Mouse (Mus musculus) MEL (cell line): ENCODE data around the gene Cdc42ep3.

ENCODE experiments used
- CTCF ChIP-seq, 3 experiments: IDR thresholded peaks in 2 of 3; conservative IDR thresholded peaks in 1 of 3; 2 replicates each; pipeline ENCODE4 v1.5.1; 2011 to 2012; ENCODE audit warnings: low read length in 3 of 3, low read depth in 2 of 3, mild to moderate bottlenecking in 2 of 3, improper control_type of control experiment in 1 of 3, inconsistent platforms in 1 of 3, mixed read lengths in 1 of 3, moderate library complexity in 1 of 3; ENCODE audit not compliant: control insufficient read depth in 1 of 3, insufficient read depth in 1 of 3, poor library complexity in 1 of 3, severe bottlenecking in 1 of 3
- EP300 ChIP-seq, 2 experiments: IDR thresholded peaks; 2 replicates each; pipeline ENCODE4 v1.6.1; 2011; ENCODE audit warnings: improper control_type of control experiment in 2 of 2, low read length in 2 of 2, low read depth in 1 of 2, mild to moderate bottlenecking in 1 of 2
- ETS1 ChIP-seq: IDR thresholded peaks from 2 replicates; pipeline ENCODE4 v1.6.1; 2012; ENCODE audit warnings: low read depth, mild to moderate bottlenecking, inconsistent platforms, low read length, improper control_type of control experiment, moderate library complexity
- GATA1 ChIP-seq: IDR thresholded peaks from 2 replicates; pipeline ENCODE4 v1.6.1; 2011; ENCODE audit warnings: low read depth, low read length, improper control_type of control experiment
- JUND ChIP-seq: IDR thresholded peaks from 2 replicates; pipeline ENCODE4 v1.6.1; 2011; ENCODE audit warnings: low read depth, mild to moderate bottlenecking, improper control_type of control experiment, low read length
- NELFE ChIP-seq: IDR thresholded peaks from 2 replicates; pipeline ENCODE4 v1.6.1; 2011; ENCODE audit warnings: low read depth, low read length, improper control_type of control experiment
- POLR2A ChIP-seq, 2 experiments: IDR thresholded peaks; 2 replicates each; pipeline ENCODE4 v1.6.1; 2011 to 2012; ENCODE audit warnings: low read length in 2 of 2, mild to moderate bottlenecking in 2 of 2, control low read depth in 1 of 2, improper control_type of control experiment in 1 of 2, low read depth in 1 of 2, moderate library complexity in 1 of 2; ENCODE audit not compliant: control insufficient read depth in 1 of 2, insufficient read depth in 1 of 2, poor library complexity in 1 of 2
- POLR2AphosphoS2 ChIP-seq: IDR thresholded peaks from 2 replicates; pipeline ENCODE4 v1.6.1; 2011; ENCODE audit warnings: low read length, improper control_type of control experiment
- RCOR1 ChIP-seq: IDR thresholded peaks from 2 replicates; pipeline ENCODE4 v1.6.1; 2012; ENCODE audit warnings: low read depth, mild to moderate bottlenecking, inconsistent platforms, low read length, improper control_type of control experiment
- SMC3 ChIP-seq: IDR thresholded peaks from 2 replicates; pipeline ENCODE4 v1.6.1; 2011; ENCODE audit warnings: low read depth, low read length, improper control_type of control experiment
- TBP ChIP-seq: IDR thresholded peaks from 2 replicates; pipeline ENCODE4 v1.8.0; 2011; ENCODE audit warnings: low read depth, low read length, improper control_type of control experiment
- ZMIZ1 ChIP-seq: IDR thresholded peaks from 2 replicates; pipeline ENCODE4 v1.6.1; 2012; ENCODE audit warnings: low read depth, mild to moderate bottlenecking, inconsistent platforms, low read length, improper control_type of control experiment, moderate library complexity
- ZNF384 ChIP-seq: IDR thresholded peaks from 2 replicates; pipeline ENCODE4 v1.6.1; 2012; ENCODE audit warnings: low read depth, mild to moderate bottlenecking, inconsistent platforms, low read length, improper control_type of control experiment

DNA sequence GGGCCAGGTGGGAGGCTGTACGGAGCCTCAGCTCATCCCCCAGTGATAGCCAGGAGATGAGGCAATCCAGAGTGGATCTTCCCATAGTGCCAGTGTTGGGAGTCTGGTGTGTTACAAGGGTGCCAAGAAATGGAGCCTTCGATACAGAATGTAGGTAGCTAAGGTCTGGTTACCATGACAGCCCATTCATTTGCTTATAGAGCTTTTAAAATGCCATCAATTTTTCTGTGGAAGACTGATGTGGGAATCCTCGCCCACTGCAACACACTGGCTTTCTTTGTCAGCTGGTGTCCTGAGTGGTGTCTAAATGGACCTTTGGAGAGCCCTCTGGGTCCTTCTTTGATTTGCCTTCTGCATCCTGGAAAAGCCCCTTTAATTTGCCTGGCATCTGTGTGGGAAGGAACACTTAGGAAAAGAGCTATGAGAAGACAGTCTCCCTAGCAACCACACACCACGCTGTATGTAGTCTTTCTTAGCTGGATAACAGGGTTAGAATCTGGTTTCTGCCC lies 28.0 kb downstream of the Cdc42ep3 start:
- no peak for TF ChIP-seq ZMIZ1
- no peak for TF ChIP-seq ZNF384
- TF ChIP-seq EP300 (IDR thresholded peaks at IDR 0.05; ENCODE audit: low read depth in 1 of 2, low read length in 2 of 2): no peak
- no peak for TF ChIP-seq CTCF (IDR thresholded peaks at IDR 0.05 in 2 of 3, conservative IDR thresholded peaks at IDR 0.05 in 1 of 3; ENCODE audit: control insufficient read depth in 1 of 3, insufficient read depth in 1 of 3, low read depth in 2 of 3, low read length in 3 of 3, poor library complexity in 1 of 3, severe bottlenecking in 1 of 3)
- no peak for TF ChIP-seq GATA1
- TF ChIP-seq ETS1: no peak
- TF ChIP-seq JUND: no peak
- TF ChIP-seq RCOR1: no peak
- no peak for TF ChIP-seq SMC3
- TF ChIP-seq POLR2AphosphoS2: no peak
- TF ChIP-seq NELFE: no peak
- TF ChIP-seq POLR2A (IDR thresholded peaks at IDR 0.05; ENCODE audit: control insufficient read depth in 1 of 2, insufficient read depth in 1 of 2, low read depth in 1 of 2, low read length in 2 of 2, poor library complexity in 1 of 2): no peak
- TF ChIP-seq TBP: no peak
